Mouse (Mus musculus) MEL (cell line): Measurements from ENCODE around the gene Tldc2. TPM values are rescaled to one million over a fixed set of nuclear protein-coding genes. Genes with fewer than 3 reads are reported as not detected.
A peak's percentile ranks its signal among the peaks of the same experiment; 100 is the strongest.

Experiments used
- DNase-seq: peaks from one replicate; pipeline ENCODE4 v3.0.0; 2011; ENCODE audit warnings: low read depth, low spot score
- H3K27ac ChIP-seq: 2 replicates; pipeline ENCODE4 v1.5.1; 2012; ENCODE audit warnings: low read depth, mild to moderate bottlenecking, control low read depth, low read length, moderate library complexity; ENCODE audit not compliant: control insufficient read depth
- H3K27me3 ChIP-seq, 2 experiments: fragments of 150-350 bp in 1 of 2; sonication (generic) in 1 of 2; 2 replicates each; pipeline ENCODE4 v1.6.1; 2012; ENCODE audit warnings: low read length in 2 of 2, mild to moderate bottlenecking in 2 of 2, improper control_type of control experiment in 1 of 2, moderate library complexity in 1 of 2; ENCODE audit not compliant: insufficient read depth in 2 of 2, control insufficient read depth in 1 of 2
- H3K36me3 ChIP-seq, 2 experiments: 2 replicates each; pipeline ENCODE4 v1.6.1; 2012 to 2014; ENCODE audit warnings: low read length in 2 of 2, improper control_type of control experiment in 1 of 2, inconsistent platforms in 1 of 2, mild to moderate bottlenecking in 1 of 2; ENCODE audit not compliant: insufficient read depth in 2 of 2, control insufficient read depth in 1 of 2
- H3K4me1 ChIP-seq, 2 experiments: fragments of 150-350 bp in 1 of 2; sonication (generic) in 1 of 2; 2 replicates each; pipeline ENCODE4 v1.6.1; 2012; ENCODE audit warnings: low read length in 2 of 2, improper control_type of control experiment in 1 of 2, mild to moderate bottlenecking in 1 of 2; ENCODE audit not compliant: insufficient read depth in 2 of 2, control insufficient read depth in 1 of 2
- H3K4me3 ChIP-seq, 2 experiments: fragments of 150-350 bp in 1 of 2; sonication (generic) in 1 of 2; 2 replicates each; pipeline ENCODE4 v1.5.1; 2012; ENCODE audit warnings: low read depth in 2 of 2, low read length in 2 of 2, mild to moderate bottlenecking in 2 of 2, moderate library complexity in 2 of 2, control low read depth in 1 of 2, improper control_type of control experiment in 1 of 2; ENCODE audit not compliant: control insufficient read depth in 1 of 2, insufficient read depth in 1 of 2
- H3K79me2 ChIP-seq: 2 replicates; pipeline ENCODE4 v1.6.1; 2012; ENCODE audit warnings: mild to moderate bottlenecking, low read length, moderate library complexity; ENCODE audit not compliant: control insufficient read depth, poor library complexity, insufficient read depth
- H3K9ac ChIP-seq: 2 replicates; pipeline ENCODE4 v1.6.1; 2012; ENCODE audit warnings: low read depth, mild to moderate bottlenecking, control low read depth, low read length, moderate library complexity; ENCODE audit not compliant: control insufficient read depth, poor library complexity, severe bottlenecking
- H3K9me3 ChIP-seq: fragments of 150-350 bp; sonication (generic); replicated peaks from 2 replicates; pipeline ENCODE4 v1.6.1; 2012; ENCODE audit warnings: mild to moderate bottlenecking, low read length, improper control_type of control experiment, moderate library complexity; ENCODE audit not compliant: insufficient read depth
- BHLHE40 ChIP-seq: IDR thresholded peaks from 2 replicates; pipeline ENCODE4 v1.6.1; 2012; ENCODE audit warnings: low read depth, mild to moderate bottlenecking, inconsistent platforms, low read length, improper control_type of control experiment, borderline replicate concordance
- CHD1 ChIP-seq: IDR thresholded peaks from 2 replicates; pipeline ENCODE4 v1.6.1; 2012; ENCODE audit warnings: low read depth, mild to moderate bottlenecking, inconsistent platforms, low read length, improper control_type of control experiment
- CHD2 ChIP-seq: IDR thresholded peaks from 2 replicates; pipeline ENCODE4 v1.6.1; 2011; ENCODE audit warnings: low read length, improper control_type of control experiment
- CTCF ChIP-seq, 3 experiments: IDR thresholded peaks in 2 of 3; conservative IDR thresholded peaks in 1 of 3; 2 replicates each; pipeline ENCODE4 v1.5.1; 2011 to 2012; ENCODE audit warnings: low read length in 3 of 3, low read depth in 2 of 3, mild to moderate bottlenecking in 2 of 3, improper control_type of control experiment in 1 of 3, inconsistent platforms in 1 of 3, mixed read lengths in 1 of 3, moderate library complexity in 1 of 3; ENCODE audit not compliant: control insufficient read depth in 1 of 3, insufficient read depth in 1 of 3, poor library complexity in 1 of 3, severe bottlenecking in 1 of 3
- ELF1 ChIP-seq: IDR thresholded peaks from 2 replicates; pipeline ENCODE4 v1.6.1; 2014; ENCODE audit warnings: low read depth, mild to moderate bottlenecking, inconsistent platforms, low read length, improper control_type of control experiment, moderate library complexity
- EP300 ChIP-seq, 2 experiments: IDR thresholded peaks; 2 replicates each; pipeline ENCODE4 v1.6.1; 2011; ENCODE audit warnings: improper control_type of control experiment in 2 of 2, low read length in 2 of 2, low read depth in 1 of 2, mild to moderate bottlenecking in 1 of 2
- ETS1 ChIP-seq: IDR thresholded peaks from 2 replicates; pipeline ENCODE4 v1.6.1; 2012; ENCODE audit warnings: low read depth, mild to moderate bottlenecking, inconsistent platforms, low read length, improper control_type of control experiment, moderate library complexity
- GABPA ChIP-seq: IDR thresholded peaks from 2 replicates; pipeline ENCODE4 v1.6.1; 2012; ENCODE audit warnings: low read depth, mild to moderate bottlenecking, inconsistent platforms, low read length, improper control_type of control experiment, moderate library complexity
- GATA1 ChIP-seq: IDR thresholded peaks from 2 replicates; pipeline ENCODE4 v1.6.1; 2011; ENCODE audit warnings: low read depth, low read length, improper control_type of control experiment
- HCFC1 ChIP-seq: IDR thresholded peaks from 2 replicates; pipeline ENCODE4 v1.6.1; 2012; ENCODE audit warnings: low read depth, mild to moderate bottlenecking, inconsistent platforms, low read length, improper control_type of control experiment, moderate library complexity
- JUND ChIP-seq: IDR thresholded peaks from 2 replicates; pipeline ENCODE4 v1.6.1; 2011; ENCODE audit warnings: low read depth, mild to moderate bottlenecking, improper control_type of control experiment, low read length
- KAT2A ChIP-seq: conservative IDR thresholded peaks from 2 replicates; pipeline ENCODE4 v1.6.1; 2012; ENCODE audit warnings: low read depth, low read length, improper control_type of control experiment, inconsistent platforms
- MAFK ChIP-seq: IDR thresholded peaks from 2 replicates; pipeline ENCODE4 v1.6.1; 2011; ENCODE audit warnings: low read depth, mild to moderate bottlenecking, low read length, improper control_type of control experiment, borderline replicate concordance
- MAZ ChIP-seq: IDR thresholded peaks from 2 replicates; pipeline ENCODE4 v1.6.1; 2012; ENCODE audit warnings: low read depth, mild to moderate bottlenecking, inconsistent platforms, low read length, improper control_type of control experiment
- MEF2A ChIP-seq: IDR thresholded peaks from 2 replicates; pipeline ENCODE4 v1.6.1; 2014; ENCODE audit warnings: low read depth, mild to moderate bottlenecking, inconsistent platforms, low read length, improper control_type of control experiment; ENCODE audit not compliant: poor library complexity, insufficient replicate concordance, severe bottlenecking; ENCODE audit errors: extremely low read depth
- MXI1 ChIP-seq: IDR thresholded peaks from 2 replicates; pipeline ENCODE4 v1.6.1; 2011; ENCODE audit warnings: mild to moderate bottlenecking, low read depth, low read length, improper control_type of control experiment
- MYB ChIP-seq: IDR thresholded peaks from 2 replicates; pipeline ENCODE4 v1.6.1; 2011; ENCODE audit warnings: mild to moderate bottlenecking, low read depth, low read length, improper control_type of control experiment
- MYC ChIP-seq: IDR thresholded peaks from 2 replicates; pipeline ENCODE4 v1.6.1; 2011; ENCODE audit warnings: low read depth, mild to moderate bottlenecking, low read length, improper control_type of control experiment, moderate library complexity
- NELFE ChIP-seq: IDR thresholded peaks from 2 replicates; pipeline ENCODE4 v1.6.1; 2011; ENCODE audit warnings: low read depth, low read length, improper control_type of control experiment
- NRF1 ChIP-seq: IDR thresholded peaks from 2 replicates; pipeline ENCODE4 v1.6.1; 2014; ENCODE audit warnings: low read depth, mild to moderate bottlenecking, inconsistent platforms, low read length, improper control_type of control experiment, moderate library complexity; ENCODE audit not compliant: poor library complexity, insufficient read depth, severe bottlenecking
- POLR2A ChIP-seq, 2 experiments: IDR thresholded peaks; 2 replicates each; pipeline ENCODE4 v1.6.1; 2011 to 2012; ENCODE audit warnings: low read length in 2 of 2, mild to moderate bottlenecking in 2 of 2, control low read depth in 1 of 2, improper control_type of control experiment in 1 of 2, low read depth in 1 of 2, moderate library complexity in 1 of 2; ENCODE audit not compliant: control insufficient read depth in 1 of 2, insufficient read depth in 1 of 2, poor library complexity in 1 of 2
- POLR2AphosphoS2 ChIP-seq: IDR thresholded peaks from 2 replicates; pipeline ENCODE4 v1.6.1; 2011; ENCODE audit warnings: low read length, improper control_type of control experiment
- POLR2AphosphoS5 ChIP-seq: IDR thresholded peaks from 2 replicates; pipeline ENCODE4 v1.6.1; 2012; ENCODE audit warnings: low read depth, borderline replicate concordance, mild to moderate bottlenecking, inconsistent platforms, low read length, moderate library complexity, mixed read lengths
- RAD21 ChIP-seq: IDR thresholded peaks from 2 replicates; pipeline ENCODE4 v1.6.1; 2011; ENCODE audit warnings: mild to moderate bottlenecking, low read depth, low read length, improper control_type of control experiment
- SIN3A ChIP-seq: IDR thresholded peaks from 2 replicates; pipeline ENCODE4 v1.6.1; 2012; ENCODE audit warnings: low read length, improper control_type of control experiment, inconsistent platforms
- SMC3 ChIP-seq: IDR thresholded peaks from 2 replicates; pipeline ENCODE4 v1.6.1; 2011; ENCODE audit warnings: low read depth, low read length, improper control_type of control experiment
- TAL1 ChIP-seq: IDR thresholded peaks from 2 replicates; pipeline ENCODE4 v1.6.1; 2012; ENCODE audit warnings: mild to moderate bottlenecking, inconsistent platforms, low read length, moderate library complexity, mixed read lengths
- TBP ChIP-seq: IDR thresholded peaks from 2 replicates; pipeline ENCODE4 v1.8.0; 2011; ENCODE audit warnings: low read depth, low read length, improper control_type of control experiment
- TCF12 ChIP-seq: IDR thresholded peaks from 2 replicates; pipeline ENCODE4 v1.6.1; 2014; ENCODE audit warnings: low read depth, mild to moderate bottlenecking, inconsistent platforms, low read length, improper control_type of control experiment, moderate library complexity
- UBTF ChIP-seq: IDR thresholded peaks from 2 replicates; pipeline ENCODE4 v1.6.1; 2012; ENCODE audit warnings: low read depth, mild to moderate bottlenecking, inconsistent platforms, low read length, improper control_type of control experiment, moderate library complexity, borderline replicate concordance; ENCODE audit not compliant: insufficient read depth
- USF1 ChIP-seq: IDR thresholded peaks from 2 replicates; pipeline ENCODE4 v1.6.1; 2014; ENCODE audit warnings: low read depth, mild to moderate bottlenecking, inconsistent platforms, low read length, improper control_type of control experiment, moderate library complexity
- USF2 ChIP-seq, 2 experiments: IDR thresholded peaks; 2 replicates each; pipeline ENCODE4 v1.6.1; 2011 to 2012; ENCODE audit warnings: improper control_type of control experiment in 2 of 2, low read length in 2 of 2, borderline replicate concordance in 1 of 2, inconsistent platforms in 1 of 2, low read depth in 1 of 2, mild to moderate bottlenecking in 1 of 2; ENCODE audit not compliant: insufficient read depth in 1 of 2
- ZC3H11A ChIP-seq: IDR thresholded peaks from 2 replicates; pipeline ENCODE4 v1.6.1; 2012; ENCODE audit warnings: low read depth, mild to moderate bottlenecking, inconsistent platforms, low read length, improper control_type of control experiment
- ZKSCAN1 ChIP-seq: IDR thresholded peaks from 2 replicates; pipeline ENCODE4 v1.6.1; 2012; ENCODE audit warnings: low read depth, mild to moderate bottlenecking, inconsistent platforms, low read length, improper control_type of control experiment, moderate library complexity
- ZMIZ1 ChIP-seq: IDR thresholded peaks from 2 replicates; pipeline ENCODE4 v1.6.1; 2012; ENCODE audit warnings: low read depth, mild to moderate bottlenecking, inconsistent platforms, low read length, improper control_type of control experiment, moderate library complexity
- ZNF384 ChIP-seq: IDR thresholded peaks from 2 replicates; pipeline ENCODE4 v1.6.1; 2012; ENCODE audit warnings: low read depth, mild to moderate bottlenecking, inconsistent platforms, low read length, improper control_type of control experiment
- polyA plus RNA-seq, 2 experiments: library from polyadenylated mRNA; stranded (reverse) in 1 of 2; unstranded in 1 of 2; fragments of >175 nt in 1 of 2; fragments of >200 nt in 1 of 2; gene quantifications; 2 replicates each; pipeline versions ENCODE4 v1.2.1 to v1.2.4; 2012; ENCODE audit warnings: low replicate concordance in 2 of 2, low read depth in 1 of 2; ENCODE audit not compliant: insufficient read length in 2 of 2, insufficient read depth in 1 of 2, missing spikeins in 1 of 2
- total RNA-seq: library from RNA; depleted of rRNA; stranded (reverse); fragments of 300-350 nt; gene quantifications from 2 replicates; pipeline ENCODE4 v1.2.3, GENCODE M21; 2012

The Tldc2 gene
- total and polyA plus RNA-seq, 3 experiments, result not detected

DNA sequence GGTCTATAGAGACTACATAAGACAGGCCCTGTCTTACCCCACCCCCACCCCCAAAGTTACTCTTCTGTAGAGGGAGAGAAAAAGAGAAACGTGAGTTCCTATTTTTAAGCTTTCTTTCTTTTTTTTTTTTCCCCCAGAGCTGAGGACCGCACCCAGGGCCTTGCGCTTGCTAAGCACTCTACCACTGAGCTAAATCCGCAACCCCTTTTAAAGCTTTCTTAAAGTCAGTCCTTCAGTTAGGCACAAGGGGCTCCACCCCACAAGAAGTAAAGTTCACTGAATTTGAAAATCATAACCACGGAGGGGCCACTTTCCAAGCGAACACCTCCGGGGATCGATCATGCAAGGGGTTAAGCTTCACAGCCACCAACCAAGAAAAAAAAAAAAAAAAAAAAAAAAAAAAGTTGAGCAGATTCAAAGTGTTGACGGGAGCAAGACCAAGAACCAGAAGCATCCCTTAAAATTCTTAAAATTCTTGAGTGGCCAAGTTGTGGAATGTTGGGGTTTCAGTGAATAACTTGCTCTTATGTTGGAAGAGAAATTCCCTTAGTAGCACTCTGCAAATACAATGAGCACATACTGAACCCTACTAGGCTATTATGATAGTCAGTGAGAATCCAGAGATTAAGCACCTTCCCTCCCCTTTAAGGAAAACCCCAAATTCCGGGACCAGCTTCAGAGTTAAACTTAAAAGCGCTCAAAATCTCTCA, 47.1 kb downstream of the Tldc2 start:
- H3K4me3 ChIP-seq, result peak overlapping the region; percentile 69 to 73
- H3K27me3 ChIP-seq, result no peaks in the 10 kb centered on the region
- DNase-seq, result peak; percentile 69
- H3K36me3 ChIP-seq, result peaks cover 0 to 42% of the 10 kb centered on the region in 2 experiments; a peak in 2 of 4 replicates
- peaks cover 21 to 40% of the 10 kb centered on the region in 2 experiments for H3K4me1 ChIP-seq
- H3K9ac ChIP-seq, result peak overlapping the region; percentile 68
- no peaks in the 10 kb centered on the region for H3K9me3 ChIP-seq
- H3K27ac ChIP-seq, result peak overlapping the region; percentile 54
- peaks cover 17% of the 10 kb centered on the region for H3K79me2 ChIP-seq
- TF ChIP-seq ETS1, result peak; percentile 63
- TF ChIP-seq ZNF384, result peak; percentile 92
- no peak for TF ChIP-seq MEF2A
- TF ChIP-seq GABPA, result no peak
- no peak for TF ChIP-seq MAZ
- TF ChIP-seq MYC, result no peak
- TF ChIP-seq UBTF, result no peak
- no peak for TF ChIP-seq POLR2AphosphoS5
- no peak for TF ChIP-seq TCF12
- no peak for TF ChIP-seq TBP
- no peak for TF ChIP-seq USF1
- TF ChIP-seq MYB, result no peak
- TF ChIP-seq POLR2AphosphoS2, result no peak
- peak; percentile 89 for TF ChIP-seq BHLHE40
- TF ChIP-seq TAL1, result no peak
- TF ChIP-seq HCFC1, result 0 out of 2 replicates have a peak, but pooled peaks have one; percentile 14
- TF ChIP-seq ELF1, result no peak
- no peak for TF ChIP-seq CTCF (IDR thresholded peaks at IDR 0.05 in 2 of 3, conservative IDR thresholded peaks at IDR 0.05 in 1 of 3; ENCODE audit: control insufficient read depth in 1 of 3, insufficient read depth in 1 of 3, low read depth in 2 of 3, low read length in 3 of 3, poor library complexity in 1 of 3, severe bottlenecking in 1 of 3)
- TF ChIP-seq JUND, result no peak
- no peak for TF ChIP-seq KAT2A
- no peak for TF ChIP-seq ZMIZ1
- TF ChIP-seq USF2 (IDR thresholded peaks at IDR 0.05; ENCODE audit: borderline replicate concordance in 1 of 2, insufficient read depth in 1 of 2, low read depth in 1 of 2, low read length in 2 of 2), result no peak
- no peak for TF ChIP-seq ZKSCAN1
- no peak for TF ChIP-seq CHD1
- no peak for TF ChIP-seq CHD2
- no peak for TF ChIP-seq POLR2A (IDR thresholded peaks at IDR 0.05; ENCODE audit: control insufficient read depth in 1 of 2, insufficient read depth in 1 of 2, low read depth in 1 of 2, low read length in 2 of 2, poor library complexity in 1 of 2)
- TF ChIP-seq MAFK, result no peak
- TF ChIP-seq SIN3A, result peak; percentile 37; the same call in 1 of the 2 replicates
- no peak for TF ChIP-seq EP300 (IDR thresholded peaks at IDR 0.05; ENCODE audit: low read depth in 1 of 2, low read length in 2 of 2)
- no peak for TF ChIP-seq NELFE
- peak; percentile 8; the same call in 1 of the 2 replicates for TF ChIP-seq MXI1
- no peak for TF ChIP-seq ZC3H11A
- no peak for TF ChIP-seq RAD21
- peak; percentile 37; the same call in 1 of the 2 replicates for TF ChIP-seq NRF1
- no peak for TF ChIP-seq GATA1
- TF ChIP-seq SMC3, result no peak
